Mouse (Mus musculus): ENCODE measurements around the gene Lyst. TPM values are rescaled to one million over a fixed set of nuclear protein-coding genes. Genes with fewer than 3 reads are reported as not detected.
"Not testable (repeated sequence)": the region's sequence is repeated elsewhere in the genome, so short reads cannot be mapped to it uniquely, and the experiment has no call there.

The Lyst gene
- polyA plus RNA-seq, 2 experiments from 2014 or later: 9.4 to 14.2 TPM

GRCm38 (mm10) chr13:13783296-13783695 is 193.1 kb downstream of the Lyst start:
- ATAC-seq: no peak

DNA sequence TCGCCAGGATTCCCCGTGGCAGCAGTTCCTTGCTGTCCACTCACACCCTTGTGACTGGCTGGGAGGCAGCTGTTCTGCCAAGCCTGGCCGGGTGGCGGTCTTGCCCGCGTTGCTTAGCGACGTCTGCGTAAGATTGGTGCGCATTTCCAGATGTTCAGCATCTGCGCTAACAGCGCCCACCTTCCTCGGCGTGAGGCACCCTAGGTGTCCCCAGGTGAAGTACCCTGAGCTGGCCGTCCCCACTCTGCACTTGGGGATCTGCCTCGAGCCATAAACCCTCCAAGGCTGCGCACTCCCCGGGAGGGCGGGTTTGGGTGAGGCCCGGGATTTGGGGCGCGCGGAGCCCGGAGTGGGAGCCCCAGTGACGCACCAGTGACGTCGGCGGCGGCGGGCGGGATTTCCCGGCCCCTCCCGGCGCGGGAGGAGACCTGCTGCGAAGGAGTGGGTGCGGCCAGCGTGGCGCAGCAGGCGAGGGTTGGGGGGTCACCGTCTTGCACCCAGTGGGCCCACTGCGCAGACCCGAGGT is 193.8 kb downstream of the Lyst start, which contains the start of gene Gng4:
Gng4 (plus strand) TSS at position 166 of the 526 bp plus-strand sequence.
- ATAC-seq: peak; percentile 36

- ATAC-seq: peak; percentile 10
These were observed 194.3 kb downstream of the Lyst start for GRCm38 (mm10) chr13:13784420-13784936.

GRCm38 (mm10) chr13:13784981-13785783 is 195.0 kb downstream of the Lyst start:
- ATAC-seq: no peak

GRCm38 (mm10) chr13:13786971-13787370 is 196.8 kb downstream of the Lyst start:
- ATAC-seq: no peak

DNA sequence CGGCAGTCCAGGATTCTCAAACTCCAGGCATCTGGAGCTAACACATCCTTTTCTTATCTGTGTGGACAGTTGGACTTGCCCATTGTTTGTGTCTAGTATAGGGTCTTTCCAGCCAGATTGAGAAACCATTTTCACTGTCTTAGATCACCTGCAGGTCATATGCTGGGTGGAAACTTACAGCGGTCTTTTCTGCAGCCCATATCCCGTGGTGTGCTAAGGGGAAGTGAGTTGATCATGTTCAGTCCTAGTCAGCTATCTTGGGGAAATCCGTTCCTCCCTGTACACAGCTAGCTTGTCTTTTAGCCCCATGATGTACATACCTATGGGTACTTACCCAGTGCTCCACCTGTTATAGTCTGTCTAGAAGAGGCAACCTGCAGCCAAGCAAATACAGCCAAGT is 197.9 kb downstream of the Lyst start:
- no peak for ATAC-seq

- ATAC-seq: no peak
These were observed 201.8 kb downstream of the Lyst start for GRCm38 (mm10) chr13:13791981-13792380.

- no peak for ATAC-seq
These were observed 205.1 kb downstream of the Lyst start for GRCm38 (mm10) chr13:13795166-13795832.

- ATAC-seq: no peak
These were observed 205.9 kb downstream of the Lyst start for GRCm38 (mm10) chr13:13796082-13796481.

DNA sequence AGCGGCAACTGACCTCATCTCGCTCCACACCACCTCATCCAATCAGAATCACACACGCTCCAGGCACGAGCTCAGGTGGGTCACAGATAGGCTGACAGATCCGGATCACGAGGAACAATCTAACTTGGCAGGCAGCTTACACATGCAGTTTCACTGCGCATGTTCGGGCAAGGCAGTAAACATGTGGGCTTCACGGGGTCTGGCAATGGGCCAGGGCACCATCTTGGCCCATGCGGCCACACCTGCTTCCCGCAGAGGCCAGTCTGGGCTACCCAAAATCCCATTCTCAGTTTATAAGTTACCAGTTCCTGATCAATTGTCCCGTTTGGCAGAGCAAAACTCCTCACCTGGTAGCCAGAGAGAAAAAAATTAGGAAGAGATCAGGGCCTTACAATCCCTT is 207.6 kb downstream of the Lyst start:
- ATAC-seq: not testable (repeated sequence)

DNA sequence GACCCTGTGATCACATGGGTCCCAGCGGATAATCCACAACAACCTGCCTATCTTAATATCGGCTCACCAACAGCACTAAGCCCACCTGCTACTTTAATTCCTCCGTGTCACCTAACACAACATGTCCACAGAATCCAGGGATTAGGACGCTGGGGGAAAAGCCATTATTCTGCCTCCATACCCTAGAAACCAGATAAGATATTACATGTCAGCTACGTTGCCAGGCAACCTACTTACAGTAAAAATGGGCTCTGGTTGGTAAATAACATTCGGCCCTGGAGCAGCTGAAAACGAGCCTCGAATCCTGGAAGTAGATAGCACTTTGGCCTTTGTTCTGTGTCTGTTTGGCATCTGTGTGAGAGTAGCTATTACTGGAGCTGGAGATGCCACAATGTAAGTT is 208.6 kb downstream of the Lyst start:
- no peak for ATAC-seq

GRCm38 (mm10) chr13:13808337-13809132 is 218.3 kb downstream of the Lyst start:
- no peak for ATAC-seq

- ATAC-seq: no peak
These were observed 220.7 kb downstream of the Lyst start for GRCm38 (mm10) chr13:13810885-13811284.

DNA sequence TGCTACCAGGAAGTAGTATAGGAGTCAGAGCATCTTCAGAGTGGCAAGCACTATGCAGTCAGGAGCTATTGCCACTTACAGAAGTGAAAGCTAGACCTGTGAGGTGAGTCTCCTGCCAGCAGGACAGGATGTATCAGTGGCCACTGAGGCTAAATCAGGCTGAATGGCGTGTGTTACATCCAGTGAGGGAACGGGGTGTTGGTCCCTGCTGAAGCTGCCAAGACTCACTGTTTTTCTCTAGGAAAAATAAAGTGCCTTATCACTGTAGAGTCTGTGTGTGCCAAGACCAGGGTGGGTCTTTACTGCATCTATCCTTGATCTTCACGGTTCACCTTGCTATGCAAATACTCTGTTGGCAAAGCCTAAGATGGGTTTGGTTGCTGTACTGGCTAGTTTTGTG is 228.5 kb downstream of the Lyst start:
- ATAC-seq: no peak

DNA sequence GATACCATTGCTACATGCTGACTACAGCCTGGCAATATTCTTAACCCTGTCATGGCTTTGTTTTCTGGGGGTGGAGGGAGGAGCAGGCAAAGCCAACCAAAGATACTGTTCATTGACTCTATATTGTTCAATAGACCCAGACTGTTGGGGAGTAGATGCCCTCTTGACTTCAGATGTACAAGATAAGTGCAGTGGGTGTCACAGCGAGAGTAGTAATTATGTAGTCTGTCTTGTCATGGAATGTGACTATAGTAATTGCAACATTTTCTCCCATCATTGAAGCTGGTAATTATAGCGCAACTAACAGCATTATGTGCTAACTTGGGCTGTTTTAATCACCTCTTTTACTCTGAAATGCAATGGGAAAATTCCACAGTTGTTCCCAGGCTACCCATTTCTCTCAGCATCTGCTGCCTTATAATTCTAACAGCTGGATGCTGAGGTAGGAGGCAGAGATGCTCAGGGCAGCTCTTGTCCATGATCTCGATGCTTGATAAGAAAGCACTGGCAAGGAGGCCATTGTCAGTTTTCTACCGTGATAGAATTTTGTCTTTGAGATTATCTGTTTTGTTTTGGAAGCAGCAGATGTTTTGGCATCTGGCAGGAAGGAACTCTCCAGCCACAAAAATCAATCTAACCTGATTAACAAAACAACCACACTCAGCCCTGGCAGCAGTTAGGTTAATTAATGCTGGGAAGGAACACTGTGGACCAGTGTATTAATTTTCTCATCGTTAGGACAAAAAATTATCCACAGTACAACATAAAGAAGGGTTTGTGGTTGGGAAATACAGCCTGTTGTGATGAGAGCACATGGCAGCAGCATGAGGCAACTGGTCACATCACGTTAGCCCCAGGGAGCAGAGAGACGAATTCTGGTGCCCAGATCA is 230.3 kb downstream of the Lyst start:
- no peak for ATAC-seq

DNA sequence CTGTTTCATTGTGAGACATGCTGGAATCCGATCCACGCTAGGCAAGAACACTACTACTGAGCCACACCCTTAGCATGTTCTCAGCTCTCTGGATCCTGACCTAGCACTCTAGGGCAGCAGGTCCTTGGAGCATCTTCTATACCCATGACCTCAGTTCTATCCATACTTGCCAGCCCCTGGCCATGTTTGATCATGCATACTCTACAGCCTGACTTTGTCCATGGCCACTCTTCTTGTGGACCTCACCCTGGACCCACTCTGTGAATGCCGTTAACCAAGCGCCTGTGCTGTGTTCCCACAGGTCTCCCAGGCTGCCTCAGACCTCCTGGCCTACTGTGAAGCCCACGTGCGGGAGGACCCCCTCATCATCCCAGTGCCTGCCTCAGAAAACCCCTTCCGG is 234.7 kb downstream of the Lyst start:
- ATAC-seq: no peak

GRCm38 (mm10) chr13:13826533-13826932 is 236.3 kb downstream of the Lyst start:
- no peak for ATAC-seq

DNA sequence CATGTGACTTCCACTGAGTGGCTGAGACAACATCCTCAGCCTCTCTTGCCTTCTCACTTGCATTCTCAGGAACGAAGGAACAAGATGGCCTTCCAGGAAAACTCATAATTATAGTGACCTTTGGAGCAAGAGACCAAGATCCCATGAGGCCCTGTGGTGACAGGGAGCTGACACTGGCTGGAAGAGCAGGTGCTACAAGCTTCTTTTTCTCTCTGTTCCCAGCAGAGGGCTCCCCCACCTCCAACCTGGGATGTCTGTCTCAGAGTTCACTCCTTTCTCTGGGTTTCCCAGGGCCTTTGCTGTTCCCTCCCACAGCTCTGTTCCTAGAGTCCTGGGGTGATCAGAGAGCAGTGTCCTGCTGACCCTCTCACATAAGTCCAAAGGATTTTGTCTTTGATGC is 237.9 kb downstream of the Lyst start:
- ATAC-seq: no peak

Measured in activated CD4-positive, CD25-positive, alpha-beta regulatory T cell, adult 4 months (primary cell).